8 mouse cellular contexts compared by ENCODE assay signal in the genomic region with DNA sequence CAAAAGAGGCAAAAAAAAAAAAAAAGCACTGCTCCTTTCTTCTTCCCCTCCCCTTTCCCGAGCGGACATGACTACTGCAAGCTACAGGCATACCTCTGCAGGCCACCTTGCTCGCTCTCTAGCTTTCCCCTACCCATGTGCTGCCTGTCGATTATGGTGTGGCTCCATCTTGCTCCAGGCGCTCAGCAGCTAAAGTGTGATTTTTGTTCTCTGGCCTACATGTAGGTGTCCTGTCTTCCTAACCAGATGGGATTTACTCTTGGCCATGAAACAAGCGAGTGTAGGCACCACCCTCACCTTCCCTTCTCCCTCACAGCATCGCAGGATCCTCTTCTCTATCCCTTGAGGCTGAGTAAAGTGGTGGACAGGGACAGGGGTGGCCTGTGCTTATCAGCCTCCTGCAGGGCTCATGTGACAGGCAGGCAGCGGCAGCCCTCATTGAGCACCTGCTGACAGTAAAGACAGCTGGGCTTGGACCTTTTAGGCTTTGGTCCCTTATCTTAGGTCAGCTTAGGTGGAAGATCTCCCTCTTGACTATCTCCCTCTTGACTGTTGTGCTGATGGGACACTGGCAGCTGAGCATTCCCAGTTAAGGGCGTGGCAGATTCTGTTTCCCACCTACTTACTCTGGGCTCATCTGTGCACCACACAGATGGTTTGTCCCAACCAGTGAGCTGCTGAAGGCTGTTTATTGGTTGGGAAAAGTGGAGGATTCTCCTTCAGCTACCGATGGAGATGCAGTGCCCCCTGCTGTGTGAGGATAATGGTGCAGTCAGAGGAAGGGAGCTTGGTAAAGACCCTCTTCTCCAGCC. TPM values are rescaled to one million over a fixed set of nuclear protein-coding genes. Genes with fewer than 3 reads are reported as not detected.
DNase-seq lines count a peak whose midpoint lies in the region; ATAC-seq and TF ChIP-seq lines count a peak whose summit lies in the region.

No protein-coding gene starts in this region.

- peak; percentile 51 for DNase-seq in kidney, adult 18-20 months
- DNase-seq in kidney, adult 9 months, result no peak
- peak; percentile 90 for DNase-seq in brain, adult 2 months (ENCODE audit: low read depth, low spot score)
- peak; percentile 74 to 82 for DNase-seq in frontal cortex, postnatal 36 days (ENCODE audit: low spot score in 2 of 2)
- peak; percentile 67 for DNase-seq in kidney, postnatal 0 days (ENCODE audit: low spot score)
- DNase-seq in right cerebral cortex, postnatal 10 days (ENCODE audit: low spot score in 2 of 2), result peak; percentile 82 to 86
- DNase-seq in ovary, postnatal 10 days (ENCODE audit: low spot score), result no peak

- ATAC-seq in kidney, postnatal 0 days (replicated peaks; ENCODE audit: low FRiP score, low read depth), result 0 out of 2 replicates have a peak, but pooled peaks have one; percentile 27
- peak; percentile 89 for ATAC-seq in liver, embryonic 15.5 days (ENCODE audit: insufficient read depth)

- WGBS in kidney, postnatal 0 days, result 79% methylated on average over 10 of the region's 10 CpGs
- 48% methylated on average over 10 of the region's 10 CpGs for WGBS in liver, embryonic 15.5 days (ENCODE audit: insufficient replicate concordance)

- H3K4me2 ChIP-seq in kidney, postnatal 0 days (ENCODE audit: low read length), result no peak overlapping the region
- H3K4me2 ChIP-seq in liver, embryonic 15.5 days, result peak overlapping the region; percentile 25

- no peaks in the 10 kb centered on the region for H3K9me3 ChIP-seq in kidney, postnatal 0 days (replicated peaks; ENCODE audit: low read length)
- H3K9me3 ChIP-seq in liver, embryonic 15.5 days (replicated peaks), result no peaks in the 10 kb centered on the region

- peak; percentile 86 for TF ChIP-seq CTCF in kidney, postnatal 0 days (IDR thresholded peaks at IDR 0.05; ENCODE audit: low read depth)

- peaks cover 73% of the 10 kb centered on the region for H3K36me3 ChIP-seq in kidney, postnatal 0 days (ENCODE audit: insufficient read depth, low read length)
- H3K36me3 ChIP-seq in liver, embryonic 15.5 days (replicated peaks), result peaks cover 87% of the 10 kb centered on the region

- no peak overlapping the region for H3K9ac ChIP-seq in kidney, postnatal 0 days (ENCODE audit: low read depth, low read length)
- H3K9ac ChIP-seq in liver, embryonic 15.5 days, result 0 out of 2 replicates have a peak overlapping the region, but pooled peaks have one; percentile 4

- no peaks in the 10 kb centered on the region for H3K4me1 ChIP-seq in kidney, postnatal 0 days (replicated peaks; ENCODE audit: insufficient read depth, low read length)
- peaks cover 36% of the 10 kb centered on the region for H3K4me1 ChIP-seq in liver, embryonic 15.5 days (replicated peaks)

- H3K4me3 ChIP-seq in kidney, postnatal 0 days (replicated peaks; ENCODE audit: low read depth, low read length), result no peak overlapping the region
- no peak overlapping the region for H3K4me3 ChIP-seq in liver, embryonic 15.5 days (replicated peaks)

- no peak overlapping the region for H3K27ac ChIP-seq in kidney, postnatal 0 days
- H3K27ac ChIP-seq in liver, embryonic 15.5 days (replicated peaks), result peak overlapping the region; percentile 82

- H3K27me3 ChIP-seq in kidney, postnatal 0 days (ENCODE audit: insufficient read depth, low read length), result no peaks in the 10 kb centered on the region
- H3K27me3 ChIP-seq in liver, embryonic 15.5 days, result no peaks in the 10 kb centered on the region

RNA-seq across cellular contexts. Expression of a gene that starts 6.9 kb away (rescaled TPM):
- 287 and 307 TPM in 2 replicates for polyA plus RNA-seq in kidney, postnatal 0 days (2015; fragmentation: Nextera tagmentation; extraction: Ambion mirVana)
- polyA plus RNA-seq in liver, embryonic 15.5 days (2015; fragmentation: Nextera tagmentation; extraction: Ambion mirVana), result 138 and 146 TPM in 2 replicates

RNA-seq across cellular contexts. Expression of a gene that starts 9.5 kb away (rescaled TPM):
- 39.9 and 41.8 TPM in 2 replicates for polyA plus RNA-seq in kidney, postnatal 0 days (2015; fragmentation: Nextera tagmentation; extraction: Ambion mirVana)
- polyA plus RNA-seq in liver, embryonic 15.5 days (2015; fragmentation: Nextera tagmentation; extraction: Ambion mirVana), result 10.9 and 13.6 TPM in 2 replicates

RNA-seq across cellular contexts. Expression of a gene that starts 21.4 kb away (rescaled TPM):
- 4.4 and 6.0 TPM in 2 replicates for polyA plus RNA-seq in kidney, postnatal 0 days (2015; fragmentation: Nextera tagmentation; extraction: Ambion mirVana)
- polyA plus RNA-seq in liver, embryonic 15.5 days (2015; fragmentation: Nextera tagmentation; extraction: Ambion mirVana), result 25.9 and 26.9 TPM in 2 replicates

RNA-seq across cellular contexts. Expression of a gene that starts 25.3 kb away (rescaled TPM):
- 5.7 and 6.1 TPM in 2 replicates for polyA plus RNA-seq in kidney, postnatal 0 days (2015; fragmentation: Nextera tagmentation; extraction: Ambion mirVana)
- 1.1 TPM in 2 replicates for polyA plus RNA-seq in liver, embryonic 15.5 days (2015; fragmentation: Nextera tagmentation; extraction: Ambion mirVana)

RNA-seq across cellular contexts. Expression of a gene that starts 57.2 kb away (rescaled TPM):
- polyA plus RNA-seq in kidney, postnatal 0 days (2015; fragmentation: Nextera tagmentation; extraction: Ambion mirVana), result 0.08 and 0.13 TPM in 2 replicates
- polyA plus RNA-seq in liver, embryonic 15.5 days (2015; fragmentation: Nextera tagmentation; extraction: Ambion mirVana), result 0.15 and 0.17 TPM in 2 replicates

Comparison
In these comparisons a context has a peak if more than half of its experiments do, and no peak if none do; other contexts are left out.
1. DNase-seq: peak in kidney, adult 18-20 months (single experiment), brain, adult 2 months (single experiment), frontal cortex, postnatal 36 days (2 of 2), kidney, postnatal 0 days (single experiment) and right cerebral cortex, postnatal 10 days (2 of 2); none in kidney, adult 9 months (single experiment) and ovary, postnatal 10 days (single experiment).